Mouse (Mus musculus): ENCODE measurements around the gene Zbtb16. TPM values are rescaled to one million over a fixed set of nuclear protein-coding genes. Genes with fewer than 3 reads are reported as not detected.

Gene Zbtb16
- total and polyA plus RNA-seq, 3 experiments: 0.04 to 0.72 TPM; not detected in 1

GRCm38 (mm10) chr9:48637161-48637560 is 198.9 kb downstream of the Zbtb16 start:
- H3K79me2 ChIP-seq (ENCODE audit: control insufficient read depth, insufficient read depth, low read length, poor library complexity): no peaks in the 10 kb centered on the region
- peaks cover 0 to 8% of the 10 kb centered on the region in 2 experiments for H3K27me3 ChIP-seq (ENCODE audit: control insufficient read depth in 1 of 2, insufficient read depth in 2 of 2, low read length in 2 of 2)
- TF ChIP-seq USF2 (IDR thresholded peaks at IDR 0.05; ENCODE audit: borderline replicate concordance in 1 of 2, insufficient read depth in 1 of 2, low read depth in 1 of 2, low read length in 2 of 2) (no peak), MXI1 (IDR thresholded peaks at IDR 0.05; ENCODE audit: low read depth, low read length) (no peak), HCFC1 (IDR thresholded peaks at IDR 0.05; ENCODE audit: low read depth, low read length) (no peak), E2F4 (IDR thresholded peaks at IDR 0.05; ENCODE audit: borderline replicate concordance, low read depth, low read length) (no peak), USF1 (IDR thresholded peaks at IDR 0.05; ENCODE audit: low read depth, low read length) (no peak), ZNF384 (IDR thresholded peaks at IDR 0.05; ENCODE audit: low read depth, low read length) (no peak), SIN3A (IDR thresholded peaks at IDR 0.05; ENCODE audit: low read length) (no peak), CTCF (IDR thresholded peaks at IDR 0.05 in 2 of 3, conservative IDR thresholded peaks at IDR 0.05 in 1 of 3; ENCODE audit: control insufficient read depth in 1 of 3, insufficient read depth in 1 of 3, low read depth in 2 of 3, low read length in 3 of 3, poor library complexity in 1 of 3, severe bottlenecking in 1 of 3) (no peak), EP300 (IDR thresholded peaks at IDR 0.05; ENCODE audit: low read depth in 1 of 2, low read length in 2 of 2) (no peak), SMC3 (IDR thresholded peaks at IDR 0.05; ENCODE audit: low read depth, low read length) (no peak)
- H3K27ac ChIP-seq (ENCODE audit: control insufficient read depth, low read depth, low read length): no peak overlapping the region
- H3K9ac ChIP-seq (ENCODE audit: control insufficient read depth, low read depth, low read length, poor library complexity, severe bottlenecking): no peak overlapping the region
- no peaks in the 10 kb centered on the region for H3K4me1 ChIP-seq (ENCODE audit: control insufficient read depth in 1 of 2, insufficient read depth in 2 of 2, low read length in 2 of 2)
- no peaks in the 10 kb centered on the region for H3K9me3 ChIP-seq (replicated peaks; ENCODE audit: insufficient read depth, low read length)
- H3K4me3 ChIP-seq (ENCODE audit: control insufficient read depth in 1 of 2, insufficient read depth in 1 of 2, low read depth in 2 of 2, low read length in 2 of 2): no peak overlapping the region
- DNase-seq (ENCODE audit: low read depth, low spot score): no peak
- no peaks in the 10 kb centered on the region for H3K36me3 ChIP-seq (ENCODE audit: control insufficient read depth in 1 of 2, insufficient read depth in 2 of 2, low read length in 2 of 2)

- no peaks in the 10 kb centered on the region for H3K79me2 ChIP-seq (ENCODE audit: control insufficient read depth, insufficient read depth, low read length, poor library complexity)
- no peak overlapping the region for H3K4me3 ChIP-seq (ENCODE audit: control insufficient read depth in 1 of 2, insufficient read depth in 1 of 2, low read depth in 2 of 2, low read length in 2 of 2)
- H3K27me3 ChIP-seq (ENCODE audit: control insufficient read depth in 1 of 2, insufficient read depth in 2 of 2, low read length in 2 of 2): peaks cover 0 to 7% of the 10 kb centered on the region in 2 experiments
- no peak for TF ChIP-seq ZC3H11A (IDR thresholded peaks at IDR 0.05; ENCODE audit: low read depth, low read length)
- no peak for TF ChIP-seq BHLHE40 (IDR thresholded peaks at IDR 0.05; ENCODE audit: borderline replicate concordance, low read depth, low read length)
- no peak for TF ChIP-seq ZNF384 (IDR thresholded peaks at IDR 0.05; ENCODE audit: low read depth, low read length)
- no peak for TF ChIP-seq MYB (IDR thresholded peaks at IDR 0.05; ENCODE audit: low read depth, low read length)
- TF ChIP-seq TCF12 (IDR thresholded peaks at IDR 0.05; ENCODE audit: low read depth, low read length): no peak
- TF ChIP-seq MAX (IDR thresholded peaks at IDR 0.05; ENCODE audit: low read length): no peak
- no peak for TF ChIP-seq HCFC1 (IDR thresholded peaks at IDR 0.05; ENCODE audit: low read depth, low read length)
- TF ChIP-seq NELFE (IDR thresholded peaks at IDR 0.05; ENCODE audit: low read depth, low read length): no peak
- TF ChIP-seq POLR2AphosphoS2 (IDR thresholded peaks at IDR 0.05; ENCODE audit: low read length): no peak
- TF ChIP-seq GATA1 (IDR thresholded peaks at IDR 0.05; ENCODE audit: low read depth, low read length): no peak
- no peak for TF ChIP-seq E2F4 (IDR thresholded peaks at IDR 0.05; ENCODE audit: borderline replicate concordance, low read depth, low read length)
- TF ChIP-seq MAFK (IDR thresholded peaks at IDR 0.05; ENCODE audit: borderline replicate concordance, low read depth, low read length): no peak
- TF ChIP-seq KAT2A (conservative IDR thresholded peaks at IDR 0.05; ENCODE audit: low read depth, low read length): no peak
- no peak for TF ChIP-seq NRF1 (IDR thresholded peaks at IDR 0.05; ENCODE audit: insufficient read depth, low read depth, low read length, poor library complexity, severe bottlenecking)
- no peak for TF ChIP-seq ZKSCAN1 (IDR thresholded peaks at IDR 0.05; ENCODE audit: low read depth, low read length)
- TF ChIP-seq CTCF (IDR thresholded peaks at IDR 0.05 in 2 of 3, conservative IDR thresholded peaks at IDR 0.05 in 1 of 3; ENCODE audit: control insufficient read depth in 1 of 3, insufficient read depth in 1 of 3, low read depth in 2 of 3, low read length in 3 of 3, poor library complexity in 1 of 3, severe bottlenecking in 1 of 3): no peak
- TF ChIP-seq TBP (IDR thresholded peaks at IDR 0.05; ENCODE audit: low read depth, low read length): no peak
- no peaks in the 10 kb centered on the region for H3K9me3 ChIP-seq (replicated peaks; ENCODE audit: insufficient read depth, low read length)
- no peaks in the 10 kb centered on the region for H3K36me3 ChIP-seq (ENCODE audit: control insufficient read depth in 1 of 2, insufficient read depth in 2 of 2, low read length in 2 of 2)
- DNase-seq (ENCODE audit: low read depth, low spot score): no peak
- no peak overlapping the region for H3K9ac ChIP-seq (ENCODE audit: control insufficient read depth, low read depth, low read length, poor library complexity, severe bottlenecking)
- no peaks in the 10 kb centered on the region for H3K4me1 ChIP-seq (ENCODE audit: control insufficient read depth in 1 of 2, insufficient read depth in 2 of 2, low read length in 2 of 2)
- no peak overlapping the region for H3K27ac ChIP-seq (ENCODE audit: control insufficient read depth, low read depth, low read length)
These were observed 200.3 kb downstream of the Zbtb16 start for GRCm38 (mm10) chr9:48635576-48636350.
